Mouse (Mus musculus) C2C12 (cell line): ENCODE measurements around the gene Npl.

Experiments
- CEBPB ChIP-seq: IDR thresholded peaks from one replicate; pipeline ENCODE4 v1.6.1; 2011; ENCODE audit warnings: low read depth, mild to moderate bottlenecking, control low read depth, moderate library complexity
- CTCF ChIP-seq: IDR thresholded peaks from one replicate; pipeline ENCODE4 v1.5.1; 2011; ENCODE audit not compliant: control insufficient read depth, insufficient read depth, insufficient read length
- FOSL1 ChIP-seq: IDR thresholded peaks from one replicate; pipeline ENCODE4 v1.8.0; 2011; ENCODE audit warnings: mild to moderate bottlenecking, low read length; ENCODE audit not compliant: poor library complexity, insufficient read depth, severe bottlenecking
- MYOD1 ChIP-seq: IDR thresholded peaks from one replicate; pipeline ENCODE4 v1.6.1; 2011; ENCODE audit warnings: low read depth; ENCODE audit not compliant: control insufficient read depth, insufficient read length
- MYOG ChIP-seq: IDR thresholded peaks from one replicate; pipeline ENCODE4 v1.6.1; 2011; ENCODE audit not compliant: control insufficient read depth, insufficient read length; ENCODE audit errors: extremely low read depth

DNA sequence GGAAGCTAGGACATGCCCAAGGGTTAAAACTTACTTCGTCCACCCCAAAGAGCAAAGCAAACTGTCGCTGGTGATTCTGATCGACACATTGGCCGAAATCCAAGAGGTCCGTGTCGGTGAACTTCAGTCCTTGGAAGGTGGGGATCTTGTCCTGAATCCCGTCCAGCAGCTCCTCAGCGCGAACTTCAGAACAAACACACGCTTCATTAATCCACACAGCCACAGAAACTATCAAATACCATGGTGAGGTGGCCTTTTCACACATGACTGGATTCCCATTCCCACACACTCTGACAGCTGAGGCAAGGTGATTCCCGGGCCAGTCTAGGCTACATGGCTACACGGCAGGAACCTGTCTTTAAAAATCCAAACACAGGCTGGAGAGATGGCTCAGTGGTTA, 34.5 kb downstream of the Npl start:
- TF ChIP-seq CTCF (no peak), CEBPB (no peak), MYOG (no peak), MYOD1 (no peak), FOSL1 (no peak)
